Mouse (Mus musculus) embryonic facial prominence, embryonic 15.5 days (tissue): Measurements from ENCODE around the gene Mpzl3. TPM values are rescaled to one million over a fixed set of nuclear protein-coding genes. Genes with fewer than 3 reads are reported as not detected.

Experiments used
- ATAC-seq: fragments of 200-750 bp; cut with Nextera tagmentation; 2 replicates; pipeline ENCODE4 v1.8.0; 2017; ENCODE audit warnings: low read depth, moderate TSS enrichment; ENCODE audit not compliant: insufficient number of reproducible peaks, low FRiP score, low TSS enrichment
- H3K27ac ChIP-seq: fragments of 300-500 bp; sonication (generic); replicated peaks from 2 replicates; pipeline ENCODE4 v1.5.1; 2015; ENCODE audit warnings: mild to moderate bottlenecking, inconsistent platforms
- H3K27me3 ChIP-seq: fragments of 300-500 bp; sonication (generic); 2 replicates; pipeline ENCODE4 v1.6.1; 2015; ENCODE audit warnings: inconsistent platforms
- H3K36me3 ChIP-seq: fragments of 300-500 bp; sonication (generic); 2 replicates; pipeline ENCODE4 v1.6.1; 2015; ENCODE audit warnings: mild to moderate bottlenecking, inconsistent platforms
- H3K4me1 ChIP-seq: fragments of 300-500 bp; sonication (generic); 2 replicates; pipeline ENCODE4 v1.6.1; 2015; ENCODE audit warnings: inconsistent platforms
- H3K4me2 ChIP-seq: fragments of 300-500 bp; sonication (generic); replicated peaks from 2 replicates; pipeline ENCODE4 v1.6.1; 2015; ENCODE audit warnings: mild to moderate bottlenecking, inconsistent platforms
- H3K4me3 ChIP-seq: fragments of 300-500 bp; sonication (generic); replicated peaks from 2 replicates; pipeline ENCODE4 v1.5.1; 2015; ENCODE audit warnings: mild to moderate bottlenecking, inconsistent platforms
- H3K9ac ChIP-seq: fragments of 300-500 bp; sonication (generic); 2 replicates; pipeline ENCODE4 v1.6.1; 2015; ENCODE audit warnings: inconsistent platforms
- H3K9me3 ChIP-seq: fragments of 300-500 bp; sonication (generic); replicated peaks from 2 replicates; pipeline ENCODE4 v1.6.1; 2016; ENCODE audit warnings: inconsistent platforms
- WGBS: fragments of 180-500 bp; shearing (Covaris S2); methylation state at CpG from one replicate; pipeline ENCODE4 v1.1.7; 2015; 5-methylcytosine and 5-hydroxymethylcytosine counted together
- polyA plus RNA-seq: library from polyadenylated mRNA; unstranded; fragments of >200 nt; fragmentation: Nextera tagmentation; extraction: Ambion mirVana; gene quantifications from 2 replicates; pipeline ENCODE4 v1.2.1, GENCODE M21; 2015

The Mpzl3 gene
- polyA plus RNA-seq, 1 experiment from 2014 or later = 9.0 TPM

DNA sequence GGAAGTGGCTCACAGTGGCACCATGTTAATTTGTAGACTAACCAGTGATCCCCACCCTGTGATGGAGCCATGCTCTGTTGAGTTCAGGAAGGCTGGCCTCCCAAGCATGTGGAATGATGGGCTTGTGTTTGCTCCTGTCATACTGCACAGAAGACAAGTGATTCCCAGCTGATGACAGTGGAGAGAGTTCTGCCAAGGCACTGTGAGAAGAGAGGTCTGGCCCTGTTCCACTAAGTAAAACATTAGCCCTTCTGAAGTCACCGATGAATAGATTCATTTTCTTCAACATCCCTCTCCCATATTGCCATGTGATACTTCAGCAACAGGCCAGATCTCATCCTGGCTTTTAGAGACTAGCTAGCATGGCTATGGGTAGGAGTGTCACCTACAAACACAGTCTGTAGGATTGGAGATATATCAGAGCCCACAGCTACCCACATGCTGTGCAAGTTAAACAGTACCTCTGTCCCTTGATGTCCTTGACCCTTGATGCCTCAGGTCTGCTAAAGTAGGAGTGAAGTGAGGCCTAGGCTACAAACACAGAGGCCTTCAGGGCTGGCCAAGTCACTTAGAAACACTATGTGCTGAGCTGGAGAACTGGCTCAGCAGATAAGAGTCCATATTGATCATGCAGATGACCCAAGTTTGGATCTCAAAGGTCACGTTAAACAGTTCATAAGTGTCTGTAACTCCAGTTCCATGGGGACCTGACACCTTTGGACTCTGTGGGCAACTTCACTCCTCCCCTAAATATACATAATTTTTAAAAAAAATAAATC lies 50.8 kb downstream of the Mpzl3 start:
- no peak overlapping the region for H3K9ac ChIP-seq
- ATAC-seq = no peak
- H3K4me1 ChIP-seq = no peaks in the 10 kb centered on the region
- WGBS = 77% methylated on average over 2 of the region's 2 CpGs
- no peaks in the 10 kb centered on the region for H3K27me3 ChIP-seq
- H3K36me3 ChIP-seq = no peaks in the 10 kb centered on the region
- H3K4me3 ChIP-seq = no peak overlapping the region
- no peaks in the 10 kb centered on the region for H3K9me3 ChIP-seq
- no peak overlapping the region for H3K4me2 ChIP-seq
- H3K27ac ChIP-seq = no peak overlapping the region

DNA sequence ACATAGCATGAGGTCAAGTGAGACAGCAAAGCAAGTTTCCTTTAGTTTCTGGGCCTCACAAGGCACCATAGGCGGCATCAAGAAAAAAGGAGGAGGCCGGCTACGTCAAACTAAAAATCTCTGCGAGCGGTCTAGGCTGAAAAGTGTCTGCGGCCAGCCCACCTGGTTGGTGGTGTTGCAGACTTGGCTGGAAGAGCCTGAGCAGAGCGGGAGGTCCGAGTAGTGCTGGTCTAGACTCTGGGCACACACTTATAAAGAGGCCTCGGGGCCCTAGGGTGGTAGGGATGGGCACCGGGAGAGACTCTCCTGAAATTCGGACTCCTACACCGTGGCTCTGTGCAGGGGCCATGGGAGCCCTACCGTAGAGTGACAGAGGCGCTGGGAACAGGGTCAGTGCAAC lies 60.7 kb downstream of the Mpzl3 start:
- H3K27ac ChIP-seq = no peak overlapping the region
- peak; percentile 71; the same call in 1 of the 2 replicates for ATAC-seq
- peak overlapping the region; percentile 43 for H3K4me3 ChIP-seq
- H3K36me3 ChIP-seq = no peaks in the 10 kb centered on the region
- peak overlapping the region; percentile 59 for H3K4me2 ChIP-seq
- H3K4me1 ChIP-seq = peaks cover 20% of the 10 kb centered on the region
- no peak overlapping the region for H3K9ac ChIP-seq
- H3K27me3 ChIP-seq = no peaks in the 10 kb centered on the region
- H3K9me3 ChIP-seq = no peaks in the 10 kb centered on the region
- 2% methylated on average over 14 of the region's 14 CpGs for WGBS

DNA sequence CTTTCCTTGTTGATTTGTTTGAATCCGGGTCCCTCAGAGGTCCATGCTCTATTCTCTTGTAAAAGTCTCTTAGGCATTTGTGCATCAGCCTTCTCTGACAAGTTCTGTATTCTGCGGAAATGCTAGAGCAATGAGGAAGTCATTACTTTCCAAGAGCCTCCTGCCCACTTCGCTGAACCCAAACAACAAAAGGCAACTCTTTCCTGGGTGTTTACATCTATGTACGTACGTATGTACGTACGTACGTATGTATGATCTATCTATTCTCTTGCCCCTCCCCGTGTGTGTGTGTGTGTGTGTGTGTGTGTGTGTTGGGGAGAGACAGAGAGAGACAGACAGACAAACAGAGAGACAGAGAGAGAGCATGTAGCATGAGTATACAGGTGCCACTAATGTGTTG lies 61.8 kb downstream of the Mpzl3 start:
- no peak for ATAC-seq
- 64% methylated on average over 9 of the region's 9 CpGs for WGBS
- no peak overlapping the region for H3K4me3 ChIP-seq
- H3K27me3 ChIP-seq = no peaks in the 10 kb centered on the region
- no peak overlapping the region for H3K4me2 ChIP-seq
- H3K36me3 ChIP-seq = no peaks in the 10 kb centered on the region
- no peak overlapping the region for H3K9ac ChIP-seq
- H3K4me1 ChIP-seq = peaks cover 24% of the 10 kb centered on the region
- H3K9me3 ChIP-seq = no peaks in the 10 kb centered on the region
- H3K27ac ChIP-seq = no peak overlapping the region

DNA sequence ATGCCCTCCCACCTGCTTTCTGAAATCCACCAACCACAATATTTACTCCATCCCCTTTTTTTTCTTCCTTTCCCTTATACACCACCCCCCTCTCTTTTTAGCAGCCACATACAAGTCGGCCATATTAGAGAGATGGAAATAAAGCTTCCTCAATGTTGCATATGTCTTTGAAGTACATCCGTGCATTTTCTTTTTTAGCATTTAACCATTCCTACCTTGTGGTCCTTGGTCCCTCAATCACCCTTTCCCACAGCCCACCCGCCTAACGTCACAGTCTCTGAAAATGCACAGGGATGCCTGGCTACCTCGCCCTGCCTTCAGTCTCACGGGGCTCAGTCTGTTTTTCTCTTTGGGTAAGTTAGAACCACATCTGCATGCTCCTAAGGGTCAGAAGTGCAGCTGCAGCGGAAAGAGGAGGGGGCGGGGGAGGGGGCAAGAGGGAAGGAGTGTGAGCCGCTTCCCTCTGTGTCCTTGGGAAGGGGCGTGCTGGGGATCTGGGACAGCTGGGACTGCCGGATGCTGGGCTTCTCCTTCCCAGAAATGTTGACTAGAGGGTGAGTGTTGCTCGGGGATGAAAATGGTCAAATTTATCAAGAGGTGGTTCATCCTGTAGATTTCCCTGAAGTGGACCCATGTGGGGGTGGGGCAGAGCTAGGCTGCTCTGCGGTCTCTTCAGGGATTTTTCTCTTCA lies 62.9 kb downstream of the Mpzl3 start, which contains the start of gene Scn2b:
Gene Scn2b, plus strand, starts transcription at position 42 of the 691 bp plus-strand sequence.
- WGBS = 0% methylated on average over 13 of the region's 13 CpGs
- Histone ChIP-seq H3K4me3 (peak within 1 kb of the TSS; percentile 58), H3K9ac (peak within 1 kb of the TSS; percentile 54), H3K9me3 (no peaks in the 10 kb centered on the region), H3K27ac (peak within 1 kb of the TSS; percentile 79), H3K4me2 (peak within 1 kb of the TSS; percentile 57), H3K27me3 (no peaks in the 10 kb centered on the region), H3K4me1 (peaks cover 31% of the 10 kb centered on the region), H3K36me3 (no peaks in the 10 kb centered on the region)
- no peak for ATAC-seq

DNA sequence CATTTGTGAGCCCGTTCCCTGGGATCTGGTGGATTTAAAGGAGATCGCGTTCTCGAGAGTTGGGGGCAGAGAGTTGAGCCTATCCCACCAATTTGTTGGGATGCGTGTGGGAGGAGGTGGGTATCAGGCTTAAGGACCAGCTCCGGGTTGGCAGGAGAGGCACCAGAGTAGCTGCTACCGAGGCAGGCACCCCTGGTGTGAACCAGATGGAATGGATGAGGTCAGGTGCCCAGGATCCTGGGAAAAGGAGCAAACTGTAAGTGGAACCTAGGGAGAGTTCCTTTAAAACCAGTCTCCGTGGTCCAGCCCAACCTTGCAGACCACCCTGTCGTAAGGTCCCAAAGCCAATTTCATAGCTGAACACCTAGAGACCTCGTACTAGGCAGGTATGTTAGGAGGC lies 63.6 kb downstream of the Mpzl3 start:
- H3K36me3 ChIP-seq = no peaks in the 10 kb centered on the region
- H3K9me3 ChIP-seq = no peaks in the 10 kb centered on the region
- 0 out of 2 replicates have a peak overlapping the region, but pooled peaks have one; percentile 11 for H3K27ac ChIP-seq
- H3K4me2 ChIP-seq = peak overlapping the region; percentile 57
- ATAC-seq = no peak
- H3K9ac ChIP-seq = no peak overlapping the region; the same call in 1 of the 2 replicates
- no peaks in the 10 kb centered on the region for H3K27me3 ChIP-seq
- H3K4me3 ChIP-seq = peak overlapping the region; percentile 58
- WGBS = 20% methylated on average over 10 of the region's 10 CpGs
- peaks cover 31% of the 10 kb centered on the region for H3K4me1 ChIP-seq

DNA sequence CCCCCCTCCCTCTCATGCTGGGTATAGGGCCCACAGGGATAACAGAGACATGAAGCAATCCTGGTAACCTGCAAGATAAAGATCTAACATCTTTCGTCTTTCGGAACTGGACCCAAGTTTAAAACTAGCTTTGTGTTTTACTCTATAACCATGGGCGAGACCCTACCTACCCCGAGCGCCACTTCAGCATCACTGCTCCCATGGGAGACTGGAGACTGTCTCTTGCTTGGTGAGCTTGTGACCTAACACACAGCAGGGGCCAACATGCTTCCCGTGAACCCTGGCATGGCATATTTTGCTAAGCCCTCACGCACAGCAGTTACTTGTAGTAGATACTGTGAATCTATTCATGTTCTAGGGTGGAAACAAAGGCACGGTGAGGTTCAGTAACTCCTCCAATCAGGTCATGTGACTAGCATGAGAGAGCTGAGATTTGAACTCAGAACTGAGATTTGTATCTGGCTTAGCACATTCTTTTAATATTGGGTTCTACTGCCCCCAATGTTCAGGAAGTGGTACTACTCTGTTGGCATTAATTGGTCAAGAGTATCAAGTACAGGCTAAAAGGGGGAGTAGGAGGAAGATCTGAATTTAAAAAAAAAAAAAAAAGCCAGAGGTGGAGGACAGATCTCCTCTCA lies 64.4 kb downstream of the Mpzl3 start:
- H3K4me2 ChIP-seq = no peak overlapping the region
- ATAC-seq = no peak
- 91% methylated on average over 8 of the region's 8 CpGs for WGBS
- no peak overlapping the region for H3K27ac ChIP-seq
- no peaks in the 10 kb centered on the region for H3K9me3 ChIP-seq
- H3K4me3 ChIP-seq = no peak overlapping the region; the same call in 1 of the 2 replicates
- H3K36me3 ChIP-seq = no peaks in the 10 kb centered on the region
- H3K9ac ChIP-seq = no peak overlapping the region
- peaks cover 31% of the 10 kb centered on the region for H3K4me1 ChIP-seq
- H3K27me3 ChIP-seq = no peaks in the 10 kb centered on the region

DNA sequence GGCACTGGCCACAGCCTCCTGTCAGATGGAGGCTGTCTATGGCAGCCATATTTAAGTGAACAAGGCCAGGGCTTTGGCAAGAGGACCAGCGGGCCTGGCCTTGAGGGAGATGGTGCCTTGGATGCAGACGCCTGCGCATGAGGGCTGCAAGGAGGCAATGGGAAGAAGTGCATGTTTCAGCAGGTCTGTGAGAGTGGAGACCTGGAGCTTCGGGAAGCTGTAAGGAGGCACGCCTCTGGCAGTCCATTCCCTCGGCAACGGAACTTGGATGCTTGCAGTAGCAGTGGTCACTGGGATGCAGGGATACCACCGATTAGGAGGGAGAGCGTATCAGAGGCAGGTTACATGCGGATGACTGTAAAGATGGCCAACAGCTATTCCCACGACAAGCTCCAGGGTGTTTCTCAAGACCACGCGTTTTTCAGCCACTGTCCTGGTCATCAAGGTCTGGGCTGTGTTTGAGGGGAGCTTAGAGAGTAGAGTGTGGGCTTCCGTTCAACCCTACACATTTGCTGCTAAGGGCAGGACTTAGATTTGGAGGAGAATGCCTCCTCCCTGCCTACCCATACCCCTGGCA lies 65.1 kb downstream of the Mpzl3 start:
- H3K9me3 ChIP-seq = no peaks in the 10 kb centered on the region
- no peaks in the 10 kb centered on the region for H3K27me3 ChIP-seq
- no peak overlapping the region for H3K4me2 ChIP-seq
- peaks cover 31% of the 10 kb centered on the region for H3K4me1 ChIP-seq
- H3K4me3 ChIP-seq = no peak overlapping the region
- H3K27ac ChIP-seq = no peak overlapping the region
- WGBS = 86% methylated on average over 14 of the region's 14 CpGs
- H3K36me3 ChIP-seq = no peaks in the 10 kb centered on the region
- no peak overlapping the region for H3K9ac ChIP-seq
- ATAC-seq = no peak

DNA sequence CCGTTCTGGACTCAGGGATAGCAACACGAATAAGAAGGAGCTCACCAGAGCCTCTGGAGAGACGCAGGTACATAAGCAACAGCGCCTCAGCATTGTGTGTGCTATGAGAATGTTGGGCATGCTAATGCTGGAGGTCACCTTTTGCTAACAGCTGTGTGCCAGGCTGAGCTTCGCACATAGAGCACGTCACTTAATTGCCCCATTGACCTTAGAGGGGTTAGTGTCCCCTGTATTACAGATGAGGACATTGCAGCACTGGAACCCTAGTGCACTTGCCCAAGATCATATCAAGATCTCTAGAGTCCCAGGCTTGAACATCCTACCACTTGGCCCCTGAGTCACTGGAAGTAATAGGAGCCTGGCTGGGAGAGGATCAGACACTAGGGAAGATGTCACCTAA lies 65.6 kb downstream of the Mpzl3 start:
- Histone ChIP-seq H3K9ac (no peak overlapping the region), H3K27me3 (no peaks in the 10 kb centered on the region), H3K27ac (no peak overlapping the region), H3K4me1 (peaks cover 31% of the 10 kb centered on the region), H3K4me3 (no peak overlapping the region), H3K4me2 (no peak overlapping the region), H3K9me3 (no peaks in the 10 kb centered on the region), H3K36me3 (no peaks in the 10 kb centered on the region)
- 80% methylated on average over 6 of the region's 6 CpGs for WGBS
- ATAC-seq = no peak

DNA sequence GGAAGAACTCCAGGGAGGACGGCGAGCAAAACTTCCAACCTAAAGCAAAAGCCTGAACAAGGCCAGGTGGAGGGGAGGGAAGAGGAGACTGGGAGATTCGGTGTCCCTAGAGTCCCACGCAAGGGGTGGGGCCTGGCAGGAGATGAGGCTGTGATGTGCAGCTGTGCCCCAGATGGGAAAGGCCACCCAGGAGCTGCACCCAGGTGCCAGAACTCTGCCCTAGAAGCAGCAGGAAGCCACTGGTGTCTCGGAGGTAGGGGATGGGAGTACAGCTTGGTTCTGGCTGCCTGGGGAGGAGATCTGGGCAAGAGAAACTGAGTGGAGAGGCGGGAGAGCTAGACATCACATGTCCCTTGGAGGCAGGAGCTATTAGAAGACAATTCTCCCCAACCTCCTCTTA lies 66.0 kb downstream of the Mpzl3 start:
- peaks cover 28% of the 10 kb centered on the region for H3K4me1 ChIP-seq
- no peaks in the 10 kb centered on the region for H3K27me3 ChIP-seq
- no peak for ATAC-seq
- WGBS = 48% methylated on average over 6 of the region's 6 CpGs
- no peak overlapping the region for H3K4me2 ChIP-seq
- H3K9ac ChIP-seq = no peak overlapping the region
- no peaks in the 10 kb centered on the region for H3K36me3 ChIP-seq
- H3K4me3 ChIP-seq = no peak overlapping the region
- no peak overlapping the region for H3K27ac ChIP-seq
- no peaks in the 10 kb centered on the region for H3K9me3 ChIP-seq

DNA sequence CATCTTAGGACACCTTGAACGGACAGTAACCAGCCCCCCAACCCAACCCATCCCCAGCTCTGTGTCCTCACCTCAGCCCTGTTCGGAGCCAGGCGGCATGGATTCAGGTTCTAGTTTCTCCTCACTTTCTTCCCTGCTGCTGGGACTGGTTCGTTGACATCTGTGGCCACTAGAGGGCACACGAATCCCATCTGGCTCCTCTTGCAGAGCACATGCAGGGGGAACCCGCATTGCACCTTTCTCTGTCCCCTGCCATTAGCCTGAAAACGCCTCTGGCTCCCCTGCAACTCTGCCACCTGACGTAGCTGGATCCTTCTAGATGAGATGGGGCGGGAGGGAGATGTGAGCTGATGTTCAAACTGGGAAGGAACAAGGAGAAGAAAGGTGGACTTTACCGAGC lies 66.8 kb downstream of the Mpzl3 start:
- Histone ChIP-seq H3K27ac (no peak overlapping the region), H3K9ac (no peak overlapping the region), H3K27me3 (no peaks in the 10 kb centered on the region), H3K9me3 (no peaks in the 10 kb centered on the region), H3K36me3 (no peaks in the 10 kb centered on the region), H3K4me2 (peak overlapping the region; percentile 46), H3K4me1 (peaks cover 21% of the 10 kb centered on the region), H3K4me3 (0 out of 2 replicates have a peak overlapping the region, but pooled peaks have one; percentile 3)
- WGBS = 3% methylated on average over 10 of the region's 10 CpGs
- no peak for ATAC-seq

DNA sequence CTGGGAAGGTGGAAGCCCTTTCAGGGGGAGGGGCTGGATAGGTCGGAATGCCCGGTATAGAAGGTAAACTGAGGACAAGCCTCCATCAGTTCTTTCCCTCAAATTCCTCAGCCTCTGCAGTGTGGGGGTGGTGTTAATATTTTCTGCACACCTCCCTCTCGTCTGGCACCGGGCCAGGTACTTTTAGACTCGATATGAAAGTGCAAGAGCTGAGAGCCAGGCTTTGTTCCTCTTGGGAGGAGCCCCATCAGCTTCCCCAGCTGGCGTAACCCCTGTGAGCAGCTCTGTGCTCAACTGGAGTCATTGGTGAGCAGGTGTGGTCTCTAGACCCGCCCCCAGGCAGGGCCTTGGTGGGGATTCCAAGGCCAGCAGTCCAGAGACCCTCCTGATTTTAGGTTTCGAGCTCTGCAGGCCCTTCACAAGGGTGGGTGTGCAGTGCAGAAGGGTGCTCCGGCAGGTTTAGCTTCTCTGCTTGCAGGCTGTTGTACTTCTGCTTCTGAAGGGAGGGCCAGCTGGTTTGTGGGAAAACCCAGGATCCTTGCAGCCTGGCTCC lies 67.3 kb downstream of the Mpzl3 start:
- no peak overlapping the region for H3K9ac ChIP-seq
- peaks cover 21% of the 10 kb centered on the region for H3K4me1 ChIP-seq
- no peaks in the 10 kb centered on the region for H3K27me3 ChIP-seq
- H3K36me3 ChIP-seq = no peaks in the 10 kb centered on the region
- no peak for ATAC-seq
- 0 out of 2 replicates have a peak overlapping the region, but pooled peaks have one; percentile 3 for H3K4me3 ChIP-seq
- WGBS = 28% methylated on average over 9 of the region's 9 CpGs
- no peaks in the 10 kb centered on the region for H3K9me3 ChIP-seq
- peak overlapping the region; percentile 46 for H3K4me2 ChIP-seq
- H3K27ac ChIP-seq = 0 out of 2 replicates have a peak overlapping the region, but pooled peaks have one; percentile 8
